Comparison of ENCODE assay signal across 17 mouse cellular contexts in genomic region chr3:70001540-70001939, GRCm38 (mm10). TPM values are rescaled to one million over a fixed set of nuclear protein-coding genes. Genes with fewer than 3 reads are reported as not detected.
DNase-seq lines count a peak whose midpoint lies in the region; ATAC-seq lines count a peak whose summit lies in the region.
"Had no signal": no experiment of that assay in that cellular context is flagged by ENCODE, and none has a peak within 500 bp of the region (broad histone marks: within the 10 kb centered on the region; RNA-seq: fewer than 3 reads in every experiment).

No protein-coding gene starts in this region.

- 31% methylated on average over 9 of the region's 9 CpGs for WGBS in midbrain, embryonic 13.5 days
- WGBS in midbrain, embryonic 11.5 days, result 49% methylated on average over 9 of the region's 9 CpGs
- 18% methylated on average over 9 of the region's 9 CpGs for WGBS in embryonic facial prominence, embryonic 12.5 days

- ATAC-seq in midbrain, embryonic 13.5 days, result peak; percentile 30; the same call in 1 of the 2 replicates
- ATAC-seq in midbrain, embryonic 11.5 days (ENCODE audit: low FRiP score), result no peak
- 0 out of 2 replicates have a peak, but pooled peaks have one; percentile 60 for ATAC-seq in embryonic facial prominence, embryonic 12.5 days (ENCODE audit: insufficient number of reproducible peaks, insufficient read depth, low FRiP score, low TSS enrichment)
- ATAC-seq: intestine, embryonic 15.5 days had no signal

- H3K9me3 ChIP-seq in midbrain, embryonic 13.5 days, result no peaks in the 10 kb centered on the region
- no peaks in the 10 kb centered on the region for H3K9me3 ChIP-seq in midbrain, embryonic 11.5 days (ENCODE audit: control insufficient read depth, low read length)
- H3K9me3 ChIP-seq in embryonic facial prominence, embryonic 12.5 days, result no peaks in the 10 kb centered on the region
- H3K9me3 ChIP-seq: embryonic facial prominence, embryonic 13.5 days; intestine, embryonic 15.5 days; limb, embryonic 12.5 days had no signal

- no peak overlapping the region for H3K4me2 ChIP-seq in midbrain, embryonic 13.5 days (replicated peaks)
- no peak overlapping the region for H3K4me2 ChIP-seq in midbrain, embryonic 11.5 days
- H3K4me2 ChIP-seq in embryonic facial prominence, embryonic 12.5 days (replicated peaks), result no peak overlapping the region
- H3K4me2 ChIP-seq: embryonic facial prominence, embryonic 13.5 days; intestine, embryonic 15.5 days; limb, embryonic 12.5 days had no signal

- no peak overlapping the region for H3K27ac ChIP-seq in midbrain, embryonic 13.5 days
- no peak overlapping the region for H3K27ac ChIP-seq in midbrain, embryonic 11.5 days (ENCODE audit: low read depth, low read length)
- no peak overlapping the region for H3K27ac ChIP-seq in embryonic facial prominence, embryonic 12.5 days
- H3K27ac ChIP-seq: embryonic facial prominence, embryonic 13.5 days; intestine, embryonic 15.5 days; limb, embryonic 12.5 days had no signal

- no peaks in the 10 kb centered on the region; the same call in 1 of the 2 replicates for H3K4me1 ChIP-seq in midbrain, embryonic 13.5 days (replicated peaks)
- no peaks in the 10 kb centered on the region for H3K4me1 ChIP-seq in midbrain, embryonic 11.5 days (ENCODE audit: control insufficient read depth, insufficient read depth, low read length)
- no peaks in the 10 kb centered on the region; the same call in 1 of the 2 replicates for H3K4me1 ChIP-seq in embryonic facial prominence, embryonic 12.5 days
- H3K4me1 ChIP-seq: intestine, embryonic 15.5 days had no signal

- H3K4me3 ChIP-seq in midbrain, embryonic 13.5 days (replicated peaks), result no peak overlapping the region
- no peak overlapping the region for H3K4me3 ChIP-seq in midbrain, embryonic 11.5 days (ENCODE audit: low read depth, low read length)
- no peak overlapping the region for H3K4me3 ChIP-seq in embryonic facial prominence, embryonic 12.5 days
- H3K4me3 ChIP-seq: embryonic facial prominence, embryonic 13.5 days; intestine, embryonic 15.5 days; limb, embryonic 12.5 days had no signal

- H3K36me3 ChIP-seq in midbrain, embryonic 13.5 days, result no peaks in the 10 kb centered on the region
- no peaks in the 10 kb centered on the region for H3K36me3 ChIP-seq in midbrain, embryonic 11.5 days (ENCODE audit: control insufficient read depth, insufficient read depth, low read length)
- H3K36me3 ChIP-seq in embryonic facial prominence, embryonic 12.5 days, result no peaks in the 10 kb centered on the region
- H3K36me3 ChIP-seq: embryonic facial prominence, embryonic 13.5 days; intestine, embryonic 15.5 days; limb, embryonic 12.5 days had no signal

- H3K9ac ChIP-seq in midbrain, embryonic 13.5 days (replicated peaks), result no peak overlapping the region
- no peak overlapping the region for H3K9ac ChIP-seq in midbrain, embryonic 11.5 days (ENCODE audit: low read length)
- H3K9ac ChIP-seq in embryonic facial prominence, embryonic 12.5 days, result no peak overlapping the region
- H3K9ac ChIP-seq: embryonic facial prominence, embryonic 13.5 days; intestine, embryonic 15.5 days; limb, embryonic 12.5 days had no signal

- H3K27me3 ChIP-seq in midbrain, embryonic 13.5 days, result no peaks in the 10 kb centered on the region
- no peaks in the 10 kb centered on the region for H3K27me3 ChIP-seq in midbrain, embryonic 11.5 days (ENCODE audit: control insufficient read depth, insufficient read depth, low read length)
- H3K27me3 ChIP-seq in embryonic facial prominence, embryonic 12.5 days, result no peaks in the 10 kb centered on the region
- H3K27me3 ChIP-seq: embryonic facial prominence, embryonic 13.5 days; intestine, embryonic 15.5 days; limb, embryonic 12.5 days had no signal

- DNase-seq in adrenal gland, postnatal 10 days, result peak; percentile 8
- DNase-seq in adrenal gland, postnatal 25 days, result no peak
- no peak for DNase-seq in midbrain, embryonic 11.5 days (ENCODE audit: low spot score, missing footprints)
- peak; percentile 1 for DNase-seq in naive thymus-derived CD4-positive, alpha-beta T cell, adult 2 months (ENCODE audit: low read depth)
- no peak for DNase-seq in frontal cortex, postnatal 36 days (ENCODE audit: low spot score in 2 of 2)
- DNase-seq in yolk sac, embryonic 10.5 days (ENCODE audit: low spot score), result no peak
- DNase-seq: cerebellum, adult 18-20 months; heart, adult 11 months; thymus, adult 2 months had no signal

RNA-seq across cellular contexts. Expression of gene Otol1, which starts 5.9 kb away (rescaled TPM):
- total RNA-seq in adrenal gland, postnatal 10 days (2021), result not detected
- not detected in 2 replicates for total RNA-seq in adrenal gland, postnatal 25 days (2021)
- polyA plus RNA-seq in midbrain, embryonic 13.5 days (2015; fragmentation: Nextera tagmentation; extraction: Ambion mirVana), result not detected in 2 replicates
- polyA plus RNA-seq in midbrain, embryonic 11.5 days (2014; fragmentation: Nextera tagmentation; extraction: Ambion mirVana), result not detected in 2 replicates
- polyA plus RNA-seq in embryonic facial prominence, embryonic 12.5 days (2016; fragmentation: Nextera tagmentation; extraction: Ambion mirVana), result 0.36 and 0.74 TPM in 2 replicates
- total RNA-seq: layer of hippocampus, adult 8-10 months had no signal
- polyA plus RNA-seq: embryonic facial prominence, embryonic 13.5 days; heart, postnatal 0 days; intestine, embryonic 15.5 days; limb, embryonic 12.5 days; liver, embryonic 16.5 days; thymus, adult 2 months had no signal

Comparison
In these comparisons a context has a peak if more than half of its experiments do, and no peak if none do; other contexts are left out.
1. DNase-seq: peak in adrenal gland, postnatal 10 days (single experiment) and naive thymus-derived CD4-positive, alpha-beta T cell, adult 2 months (single experiment); none in adrenal gland, postnatal 25 days (single experiment), midbrain, embryonic 11.5 days (single experiment), frontal cortex, postnatal 36 days (0 of 2) and yolk sac, embryonic 10.5 days (single experiment).